Mouse (Mus musculus): ENCODE data around the gene Sema4a.

DNA sequence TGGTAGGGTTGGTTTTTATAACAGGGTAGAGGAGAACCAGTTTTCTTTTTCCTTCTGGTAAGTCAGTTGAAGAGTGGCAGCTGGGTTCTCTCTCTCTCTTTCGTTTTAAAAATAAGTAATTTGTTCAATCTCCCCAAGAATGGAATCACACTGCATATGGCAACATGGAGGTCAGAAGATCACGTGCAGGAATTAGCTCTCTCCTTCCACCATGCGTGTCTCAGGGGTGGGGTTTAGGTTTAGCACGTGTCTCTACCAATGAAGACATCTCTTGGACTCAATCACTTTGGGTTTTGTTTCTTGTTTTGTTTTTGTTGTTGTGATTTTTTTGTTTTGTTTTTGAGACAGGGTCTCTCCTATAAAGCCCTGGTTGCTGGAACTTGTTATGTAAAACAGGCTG is 18.8 kb upstream of the Sema4a start:
- TF ChIP-seq CTCF (IDR thresholded peaks at IDR 0.05; ENCODE audit: borderline replicate concordance, extremely low read depth, insufficient read depth, insufficient read length) (no peak), POLR2A (IDR thresholded peaks at IDR 0.05; ENCODE audit: borderline replicate concordance, extremely low read depth, insufficient read depth, insufficient read length, poor library complexity, severe bottlenecking) (no peak)
